Mouse (Mus musculus) cerebellum, adult 2 months (tissue): ENCODE measurements around the gene Fam71e1. TPM values are rescaled to one million over a fixed set of nuclear protein-coding genes. Genes with fewer than 3 reads are reported as not detected.

Experiments
- DNase-seq, 2 experiments: peaks; one replicate each; pipeline ENCODE4 v3.0.0; 2021
- H3K27ac ChIP-seq: fragments of 200-500 bp; 2 replicates; pipeline ENCODE4 v1.5.1; 2012; ENCODE audit warnings: low read length, control low read depth, inconsistent platforms; ENCODE audit not compliant: insufficient read depth
- H3K27me3 ChIP-seq: fragments of 200-500 bp; 2 replicates; pipeline ENCODE4 v1.6.1; 2012; ENCODE audit warnings: inconsistent platforms, mild to moderate bottlenecking, low read length, moderate library complexity; ENCODE audit not compliant: control insufficient read depth, insufficient read depth
- H3K4me1 ChIP-seq: fragments of 200-500 bp; 2 replicates; pipeline ENCODE4 v1.6.1; 2011; ENCODE audit warnings: low read length; ENCODE audit not compliant: control insufficient read depth, insufficient read depth
- H3K4me3 ChIP-seq: fragments of 200-500 bp; replicated peaks from 2 replicates; pipeline ENCODE3; 2011; ENCODE audit warnings: mild to moderate bottlenecking, low read depth, low read length, control low read depth; ENCODE audit not compliant: insufficient read depth
- CTCF ChIP-seq: fragments of 200-500 bp; IDR thresholded peaks from 2 replicates; pipeline ENCODE4 v1.5.1; 2011; ENCODE audit warnings: low read depth, mild to moderate bottlenecking, control low read depth, low read length, moderate library complexity, borderline replicate concordance; ENCODE audit not compliant: insufficient read depth
- POLR2A ChIP-seq: fragments of 200-500 bp; IDR thresholded peaks from 2 replicates; pipeline ENCODE4 v1.6.1; 2011; ENCODE audit warnings: low read length, control low read depth, borderline replicate concordance; ENCODE audit not compliant: insufficient read depth
- WGBS: fragments of 180-500 bp; shearing (Covaris S2); methylation state at CpG from one replicate; pipeline ENCODE4 v1.1.7; 2018; 5-methylcytosine and 5-hydroxymethylcytosine counted together
- polyA plus RNA-seq: library from polyadenylated mRNA; depleted of rRNA; stranded (reverse); fragments of >200 nt; gene quantifications from 2 replicates; pipeline ENCODE4 v1.2.3, GENCODE M21; 2012; rRNA removed

Gene Fam71e1
- 32.6 and 34.0 TPM in 2 replicates for polyA plus RNA-seq

DNA sequence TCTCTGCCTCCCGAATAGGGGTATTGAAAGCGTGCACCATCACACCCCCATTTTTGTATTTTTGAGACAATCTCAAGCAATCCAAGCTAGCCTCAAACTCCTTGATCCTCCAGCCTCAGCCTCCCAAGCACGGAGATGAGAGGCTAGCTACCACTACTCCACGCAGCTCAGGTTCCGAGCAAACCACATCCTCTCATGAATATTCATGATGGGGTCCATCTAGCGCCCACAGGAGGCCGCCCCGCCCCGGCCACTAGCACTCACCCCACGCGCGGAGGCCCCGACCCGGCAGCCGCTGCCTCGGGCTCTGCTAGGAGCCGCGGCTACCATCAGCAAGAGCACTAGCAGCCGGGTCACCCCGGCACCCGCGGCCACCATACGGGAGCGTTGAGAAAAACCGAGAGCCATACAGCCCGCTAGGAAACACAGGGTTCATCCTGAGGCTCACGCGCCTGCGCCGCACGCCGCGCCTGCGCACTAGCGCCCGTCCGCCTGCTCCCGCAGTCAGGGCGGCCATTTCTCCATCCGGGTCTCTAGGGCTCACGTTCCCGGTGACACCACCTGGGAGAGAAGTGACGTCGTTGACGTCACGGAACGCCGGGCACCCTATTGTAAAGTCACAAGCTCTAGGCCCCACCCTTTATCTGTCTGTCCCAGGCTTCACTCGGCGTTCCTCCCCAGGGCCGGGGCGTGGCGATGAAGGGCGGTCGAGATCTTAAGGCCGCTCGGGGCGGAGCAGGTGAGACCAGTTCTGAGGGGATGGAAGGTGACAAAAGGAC, at the start of gene Fam71e1, which contains the start of gene Emc10:
Gene Fam71e1 (plus strand): TSS at position 590 of the 779 bp plus-strand sequence.
Gene Emc10 (minus strand): TSS at position 538 of the 779 bp plus-strand sequence.
- peak within 1 kb of the TSS; percentile 96 for H3K4me3 ChIP-seq
- no peaks in the 10 kb centered on the region for H3K27me3 ChIP-seq
- peak; percentile 99 for DNase-seq
- no peak for TF ChIP-seq CTCF
- TF ChIP-seq POLR2A: peak; percentile 80
- peak within 1 kb of the TSS; percentile 82 for H3K27ac ChIP-seq
- WGBS: 1% methylated on average over 58 of the region's 58 CpGs
- peaks cover 13% of the 10 kb centered on the region for H3K4me1 ChIP-seq

DNA sequence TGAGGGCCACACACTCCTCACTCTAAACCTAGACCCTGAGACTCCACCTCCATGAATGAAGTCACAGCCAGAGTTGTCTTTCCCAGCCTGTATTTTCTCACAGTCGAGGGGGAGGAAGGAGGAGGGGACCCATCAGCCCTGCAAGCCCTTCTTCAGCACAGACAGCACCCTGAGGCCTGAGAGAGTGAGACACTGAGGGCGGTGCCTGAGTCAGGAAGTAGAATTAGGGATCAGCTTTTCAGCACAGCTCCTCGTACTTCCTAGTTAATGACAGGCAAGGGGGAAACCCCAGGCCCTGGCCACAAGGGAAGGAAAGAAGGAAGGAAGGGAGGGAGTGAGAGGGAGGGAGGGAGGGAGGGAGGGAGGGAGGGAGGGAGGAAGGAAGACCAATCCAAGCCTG, 43.1 kb upstream of the Fam71e1 start:
- Histone ChIP-seq H3K4me3 (no peak overlapping the region), H3K27me3 (no peaks in the 10 kb centered on the region), H3K27ac (no peak overlapping the region), H3K4me1 (peaks cover 30% of the 10 kb centered on the region)
- peak in 1 of 2 experiments; percentile 23 for DNase-seq
- TF ChIP-seq CTCF (no peak), POLR2A (no peak)
- WGBS: 23% methylated on average over 3 of the region's 3 CpGs

DNA sequence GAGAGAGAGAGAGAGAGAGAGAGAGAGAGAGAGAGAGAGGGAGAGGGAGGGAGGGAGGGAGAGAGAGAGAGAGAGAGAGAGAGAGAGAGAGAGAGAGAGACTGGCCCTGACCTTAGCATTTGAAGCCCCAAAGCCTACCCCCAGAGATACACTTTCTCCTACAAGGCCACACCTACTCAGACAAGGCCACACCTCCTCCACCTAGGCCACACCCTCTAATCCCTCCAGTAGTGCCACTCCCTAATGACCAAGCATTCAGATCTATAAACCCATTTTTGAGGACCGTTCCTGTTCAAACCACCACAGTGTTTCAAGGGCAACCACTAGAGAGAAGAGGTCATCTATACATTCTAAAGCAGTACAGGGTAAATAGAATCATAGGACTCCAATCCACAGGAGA, 40.1 kb upstream of the Fam71e1 start:
- 96% methylated on average over 1 of the region's 1 CpGs for WGBS
- DNase-seq: peak in 1 of 2 experiments; percentile 10
- TF ChIP-seq POLR2A (no peak), CTCF (no peak)

DNA sequence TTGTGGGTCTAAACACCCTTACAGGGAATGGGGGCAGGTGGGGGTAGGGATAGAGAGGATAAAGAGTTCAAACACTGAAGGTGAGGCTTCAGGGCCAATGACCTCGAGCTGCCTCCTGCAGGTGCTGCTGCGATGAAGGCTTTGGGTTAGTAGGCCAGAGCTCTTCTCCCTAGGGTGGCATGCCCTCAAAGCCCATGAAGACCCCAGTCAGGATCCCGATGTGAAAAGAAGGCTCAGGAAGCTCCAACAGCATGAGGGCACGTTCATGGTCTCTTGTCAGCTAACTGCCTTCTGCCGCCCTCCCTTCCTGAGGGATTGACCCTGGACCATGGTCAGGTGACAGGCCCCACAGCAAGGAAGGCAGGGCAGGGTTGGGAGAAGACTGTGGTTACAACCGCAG, 36.3 kb upstream of the Fam71e1 start:
- H3K27me3 ChIP-seq: no peaks in the 10 kb centered on the region
- WGBS: 48% methylated on average over 6 of the region's 6 CpGs

More for the DNA sequence above, 40.1 kb upstream of the Fam71e1 start:
- Histone ChIP-seq H3K27ac (no peak overlapping the region), H3K4me1 (peaks cover 33% of the 10 kb centered on the region), H3K27me3 (no peaks in the 10 kb centered on the region), H3K4me3 (no peak overlapping the region)

DNA sequence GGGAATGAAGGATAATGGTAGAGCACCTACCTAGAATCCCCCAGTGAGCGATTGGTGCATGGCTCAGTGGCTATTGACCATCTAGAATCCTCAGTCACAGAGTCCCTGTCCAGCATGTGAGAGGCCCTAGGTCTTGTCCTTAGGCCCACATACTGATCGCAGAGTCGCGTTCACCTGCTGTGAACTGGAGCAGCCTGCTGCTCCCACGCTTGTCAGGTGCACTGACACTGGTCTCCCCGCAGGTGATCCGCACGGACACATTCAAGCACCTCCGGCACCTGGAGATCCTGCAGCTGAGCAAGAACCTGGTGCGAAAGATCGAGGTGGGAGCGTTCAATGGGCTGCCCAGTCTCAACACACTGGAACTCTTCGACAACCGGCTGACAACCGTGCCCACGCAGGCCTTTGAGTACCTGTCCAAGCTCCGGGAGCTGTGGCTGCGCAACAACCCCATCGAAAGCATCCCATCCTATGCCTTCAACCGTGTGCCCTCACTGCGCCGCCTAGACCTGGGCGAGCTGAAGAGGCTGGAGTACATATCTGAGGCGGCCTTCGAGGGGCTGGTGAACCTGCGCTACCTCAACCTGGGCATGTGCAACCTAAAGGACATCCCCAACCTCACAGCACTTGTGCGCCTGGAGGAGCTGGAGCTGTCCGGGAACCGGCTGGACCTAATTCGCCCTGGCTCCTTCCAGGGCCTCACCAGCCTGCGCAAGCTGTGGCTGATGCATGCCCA, 35.4 kb upstream of the Fam71e1 start:
- Histone ChIP-seq H3K4me3 (no peak overlapping the region), H3K27me3 (no peaks in the 10 kb centered on the region), H3K4me1 (peaks cover 47% of the 10 kb centered on the region), H3K27ac (peak overlapping the region; percentile 39)
- 55% methylated on average over 31 of the region's 31 CpGs for WGBS
- TF ChIP-seq CTCF: no peak
- no peak for TF ChIP-seq POLR2A
- peak; percentile 45 to 56 for DNase-seq

More for the DNA sequence above, 36.3 kb upstream of the Fam71e1 start:
- peak in 1 of 2 experiments; percentile 27 for DNase-seq
- TF ChIP-seq POLR2A: no peak
- no peak for TF ChIP-seq CTCF
- H3K4me3 ChIP-seq: no peak overlapping the region
- peaks cover 41% of the 10 kb centered on the region for H3K4me1 ChIP-seq
- H3K27ac ChIP-seq: 0 out of 2 replicates have a peak overlapping the region, but pooled peaks have one; percentile 39

DNA sequence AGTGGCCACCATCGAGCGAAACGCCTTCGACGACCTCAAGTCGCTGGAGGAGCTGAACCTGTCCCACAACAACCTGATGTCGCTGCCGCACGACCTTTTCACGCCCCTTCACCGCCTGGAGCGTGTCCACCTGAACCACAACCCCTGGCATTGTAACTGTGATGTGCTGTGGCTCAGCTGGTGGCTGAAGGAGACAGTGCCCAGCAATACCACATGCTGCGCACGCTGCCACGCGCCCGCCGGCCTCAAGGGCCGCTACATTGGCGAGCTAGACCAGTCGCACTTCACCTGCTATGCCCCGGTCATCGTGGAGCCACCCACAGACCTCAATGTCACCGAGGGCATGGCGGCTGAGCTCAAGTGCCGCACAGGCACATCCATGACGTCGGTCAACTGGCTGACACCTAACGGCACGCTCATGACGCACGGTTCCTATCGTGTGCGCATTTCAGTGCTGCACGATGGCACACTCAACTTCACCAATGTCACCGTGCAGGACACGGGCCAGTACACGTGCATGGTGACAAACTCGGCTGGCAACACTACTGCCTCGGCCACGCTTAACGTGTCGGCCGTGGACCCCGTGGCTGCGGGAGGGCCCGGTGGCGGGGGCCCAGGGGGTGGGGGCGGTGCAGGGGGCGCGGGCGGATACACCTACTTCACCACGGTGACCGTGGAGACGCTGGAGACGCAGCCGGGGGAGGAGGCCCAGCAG, 34.7 kb upstream of the Fam71e1 start:
- 78% methylated on average over 57 of the region's 57 CpGs for WGBS
- no peak overlapping the region for H3K27ac ChIP-seq
- DNase-seq: peak; percentile 26 to 43
- H3K4me3 ChIP-seq: no peak overlapping the region
- peaks cover 54% of the 10 kb centered on the region for H3K4me1 ChIP-seq
- no peak for TF ChIP-seq CTCF
- TF ChIP-seq POLR2A: no peak
- no peaks in the 10 kb centered on the region for H3K27me3 ChIP-seq
